Mouse (Mus musculus): Measurements from ENCODE around the gene Adamts17.

DNA sequence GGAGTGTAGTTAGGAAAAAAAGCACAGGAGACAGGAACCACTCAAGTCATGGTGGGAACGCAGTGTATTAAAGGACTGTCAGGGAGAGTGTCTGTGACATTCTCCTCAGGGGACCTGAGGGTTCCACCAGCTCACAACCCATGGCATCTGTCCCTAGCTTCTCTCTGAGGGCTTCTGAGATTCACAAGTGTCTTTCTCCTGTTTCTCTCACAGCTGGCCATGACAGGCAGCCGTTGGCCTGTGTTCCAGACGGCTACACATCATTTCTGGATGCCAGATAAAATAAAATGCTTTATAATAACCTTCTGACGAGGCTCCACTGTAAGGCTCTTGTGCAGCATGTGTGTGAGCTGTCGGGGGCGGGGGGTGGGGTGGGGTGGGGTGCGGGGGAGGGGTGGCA is 32.0 kb downstream of the Adamts17 start:
- no peak for TF ChIP-seq POLR2A (IDR thresholded peaks at IDR 0.05; ENCODE audit: borderline replicate concordance, extremely low read depth, insufficient read depth, insufficient read length, poor library complexity, severe bottlenecking)
- TF ChIP-seq CTCF (IDR thresholded peaks at IDR 0.05; ENCODE audit: borderline replicate concordance, extremely low read depth, insufficient read depth, insufficient read length): no peak

Measured in brain, embryonic 14.5 days (tissue).